Mouse (Mus musculus): Measurements from ENCODE around the gene Gm47841. TPM values are rescaled to one million over a fixed set of nuclear protein-coding genes. Genes with fewer than 3 reads are reported as not detected.

Gm47841 gene
- total RNA-seq, 2 experiments from 2014 or later: not detected

- DNase-seq (ENCODE audit: low spot score in 2 of 2): no peak
- intact Hi-C loops (cut with DNase I): no loop called here
Observed at GRCm38 (mm10) chr15:100997090-100997489, 50.1 kb downstream of the Gm47841 start.

Other genes starting within 250 kb of the Gm47841 start
- 100 to 1,000 TPM; 222 to 250 TPM for gene Scn8a, start 177.5 kb downstream of the Gm47841 start, total RNA-seq (2021)
- 1 to 10 TPM; 1.5 TPM for gene Fignl2, start 31.2 kb upstream of the Gm47841 start, total RNA-seq (2021)
- gene Ankrd33, start 68.4 kb upstream of the Gm47841 start, total RNA-seq (2021): under 1 TPM in 1 of 2 experiments, not detected in 1; 0.27 TPM
- gene Acvrl1, start 81.1 kb upstream of the Gm47841 start, total RNA-seq (2021): 10 to 100 TPM; 13.2 to 16.7 TPM
- 100 to 1,000 TPM; 110 to 118 TPM for gene Acvr1b, start 126.7 kb upstream of the Gm47841 start, total RNA-seq (2021)
- 10 to 100 TPM; 76.3 to 89.5 TPM for gene Grasp, start 176.8 kb upstream of the Gm47841 start, total RNA-seq (2021)
- gene Nr4a1, start 206.9 kb upstream of the Gm47841 start, total RNA-seq (2021): 100 to 1,000 TPM in 1 of 2 experiments, 10 to 100 TPM in 1; 60.5 to 156 TPM
- gene Atg101, start 236.9 kb upstream of the Gm47841 start, total RNA-seq (2021): 10 to 100 TPM; 43.5 to 45.5 TPM
- under 1 TPM; 0.27 to 0.37 TPM for gene 6030408B16Rik, start 245.8 kb upstream of the Gm47841 start, total RNA-seq (2021)